ENCODE assay signal across 8 mouse cellular contexts in genomic region chr12:25415232-25415631, GRCm38 (mm10).
A peak's percentile ranks its signal among the peaks of the same experiment; 100 is the strongest.
DNase-seq lines count a peak whose midpoint lies in the region; ATAC-seq lines count a peak whose summit lies in the region.

No protein-coding gene starts in this region.

- no peaks in the 10 kb centered on the region for H3K27me3 ChIP-seq in embryonic facial prominence, embryonic 11.5 days (ENCODE audit: control insufficient read depth, insufficient read depth, low read length)
- H3K27me3 ChIP-seq in limb, embryonic 11.5 days (ENCODE audit: control insufficient read depth, insufficient read depth, low read length), result no peaks in the 10 kb centered on the region
- no peaks in the 10 kb centered on the region for H3K27me3 ChIP-seq in hindbrain, embryonic 16.5 days (replicated peaks; ENCODE audit: control insufficient read depth, insufficient read depth, low read length)

- no peaks in the 10 kb centered on the region for H3K4me1 ChIP-seq in embryonic facial prominence, embryonic 11.5 days (ENCODE audit: control insufficient read depth, insufficient read depth, low read length)
- 0 out of 2 replicates have a peak, but pooled peaks cover 2% of the 10 kb centered on the region for H3K4me1 ChIP-seq in limb, embryonic 11.5 days (ENCODE audit: control insufficient read depth, insufficient read depth, low read length)
- peaks cover 2% of the 10 kb centered on the region; the same call in 1 of the 2 replicates for H3K4me1 ChIP-seq in hindbrain, embryonic 16.5 days (ENCODE audit: control insufficient read depth, insufficient read depth, low read depth, low read length)

- ATAC-seq in embryonic facial prominence, embryonic 11.5 days (replicated peaks; ENCODE audit: insufficient number of reproducible peaks, low FRiP score, low TSS enrichment, low read depth), result no peak
- ATAC-seq in limb, embryonic 11.5 days (ENCODE audit: insufficient number of reproducible peaks, low FRiP score, low TSS enrichment, low read depth), result no peak
- no peak for ATAC-seq in hindbrain, embryonic 16.5 days

- intact Hi-C loops in left cerebral cortex, postnatal 4 days (cut with DNase I), result no loop called here

- H3K27ac ChIP-seq in embryonic facial prominence, embryonic 11.5 days (replicated peaks; ENCODE audit: low read depth, low read length), result no peak overlapping the region
- no peak overlapping the region for H3K27ac ChIP-seq in limb, embryonic 11.5 days (replicated peaks; ENCODE audit: low read depth, low read length)
- H3K27ac ChIP-seq in hindbrain, embryonic 16.5 days (ENCODE audit: low read depth, low read length), result no peak overlapping the region

- H3K4me3 ChIP-seq in embryonic facial prominence, embryonic 11.5 days (ENCODE audit: low read depth, low read length), result no peak overlapping the region
- no peak overlapping the region for H3K4me3 ChIP-seq in limb, embryonic 11.5 days (ENCODE audit: low read depth, low read length)
- no peak overlapping the region for H3K4me3 ChIP-seq in hindbrain, embryonic 16.5 days (ENCODE audit: low read length)

- H3K4me2 ChIP-seq in embryonic facial prominence, embryonic 11.5 days (ENCODE audit: low read depth, low read length), result no peak overlapping the region
- no peak overlapping the region for H3K4me2 ChIP-seq in limb, embryonic 11.5 days (ENCODE audit: low read depth, severe bottlenecking)
- H3K4me2 ChIP-seq in hindbrain, embryonic 16.5 days (ENCODE audit: low read length), result no peak overlapping the region

- no peak overlapping the region for H3K9ac ChIP-seq in embryonic facial prominence, embryonic 11.5 days (replicated peaks; ENCODE audit: low read length)
- H3K9ac ChIP-seq in limb, embryonic 11.5 days (ENCODE audit: low read length), result no peak overlapping the region
- no peak overlapping the region for H3K9ac ChIP-seq in hindbrain, embryonic 16.5 days (ENCODE audit: low read depth, low read length)

- DNase-seq in left cerebral cortex, postnatal 4 days, result peak; percentile 28
- no peak for DNase-seq in left cerebral cortex, adult 11 months (ENCODE audit: low spot score)
- DNase-seq in NIH3T3 (ENCODE audit: low read depth), result peak; percentile 59
- DNase-seq in embryonic facial prominence, embryonic 11.5 days (ENCODE audit: low spot score), result peak; percentile 65
- peak; percentile 60 for DNase-seq in limb, embryonic 11.5 days (ENCODE audit: low spot score)
- DNase-seq in spleen, postnatal 36 days (ENCODE audit: low spot score in 2 of 2), result peak; percentile 51 to 57
- no peak for DNase-seq in frontal cortex, postnatal 36 days (ENCODE audit: low spot score in 2 of 2)

- H3K9me3 ChIP-seq in embryonic facial prominence, embryonic 11.5 days (replicated peaks; ENCODE audit: control insufficient read depth, low read length), result no peaks in the 10 kb centered on the region
- no peaks in the 10 kb centered on the region for H3K9me3 ChIP-seq in limb, embryonic 11.5 days (ENCODE audit: control insufficient read depth, low read length)
- H3K9me3 ChIP-seq in hindbrain, embryonic 16.5 days (ENCODE audit: control insufficient read depth, low read length), result no peaks in the 10 kb centered on the region

- no peaks in the 10 kb centered on the region for H3K36me3 ChIP-seq in embryonic facial prominence, embryonic 11.5 days (replicated peaks; ENCODE audit: control insufficient read depth, insufficient read depth, low read depth, low read length)
- H3K36me3 ChIP-seq in limb, embryonic 11.5 days (ENCODE audit: control insufficient read depth, insufficient read depth, low read length), result no peaks in the 10 kb centered on the region
- no peaks in the 10 kb centered on the region for H3K36me3 ChIP-seq in hindbrain, embryonic 16.5 days (ENCODE audit: control insufficient read depth, insufficient read depth, low read length)

- 23% methylated on average over 2 of the region's 2 CpGs for WGBS in embryonic facial prominence, embryonic 11.5 days
- WGBS in limb, embryonic 11.5 days, result 35% methylated on average over 2 of the region's 2 CpGs
- WGBS in hindbrain, embryonic 16.5 days, result 21% methylated on average over 2 of the region's 2 CpGs

Comparison
In these comparisons a context has a peak if more than half of its experiments do, and no peak if none do; other contexts are left out.
1. DNase-seq: peak in left cerebral cortex, postnatal 4 days (single experiment), NIH3T3 (single experiment), embryonic facial prominence, embryonic 11.5 days (single experiment), limb, embryonic 11.5 days (single experiment) and spleen, postnatal 36 days (2 of 2); none in left cerebral cortex, adult 11 months (single experiment) and frontal cortex, postnatal 36 days (0 of 2).